Mouse (Mus musculus): ENCODE data around the gene Gm17334. TPM values are rescaled to one million over a fixed set of nuclear protein-coding genes. Genes with fewer than 3 reads are reported as not detected.

The Gm17334 gene
- polyA plus RNA-seq, 1 experiment, result 0.86 TPM

DNA sequence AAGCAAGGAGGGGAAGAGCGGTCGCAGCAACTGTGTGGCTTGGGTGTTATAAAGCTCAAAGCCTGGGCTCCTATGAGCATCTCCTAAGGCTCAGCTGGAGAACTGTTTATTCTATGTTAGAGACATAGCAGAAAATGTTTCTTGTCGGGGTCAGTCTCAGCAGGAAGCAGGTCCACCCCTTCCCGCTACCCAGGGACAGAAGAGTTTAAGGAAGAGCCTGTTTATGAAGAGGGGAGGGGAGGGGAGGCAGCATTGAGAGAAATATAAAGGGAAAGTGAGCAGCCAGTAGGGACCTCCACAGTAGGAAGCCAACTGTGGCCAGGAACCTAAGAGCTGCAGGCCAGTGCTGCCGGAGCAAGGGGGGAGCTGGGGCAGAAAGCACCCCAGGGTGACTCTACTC is 36.4 kb upstream of the Gm17334 start:
- no peak overlapping the region for H3K27ac ChIP-seq (ENCODE audit: control insufficient read depth, insufficient read depth, low read length)

DNA sequence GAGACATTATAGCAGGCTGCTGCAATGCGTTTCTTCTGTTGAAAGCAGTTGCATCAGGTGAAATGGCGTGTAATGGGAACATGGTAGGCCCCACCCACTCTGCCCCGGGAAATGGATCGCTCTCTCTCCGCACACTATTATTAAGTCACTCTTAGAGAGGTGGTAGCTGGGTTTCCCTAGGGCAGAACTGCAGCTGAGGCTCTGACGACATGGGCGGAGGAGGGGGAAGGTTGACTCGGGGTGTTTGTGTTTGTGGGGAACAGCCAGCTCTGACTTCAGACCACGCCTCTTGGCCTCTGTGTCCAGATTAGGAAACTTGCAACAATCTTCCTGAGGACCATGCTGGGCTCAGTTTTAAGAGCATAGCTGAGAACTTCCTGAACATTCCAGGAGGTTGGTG is 32.8 kb upstream of the Gm17334 start:
- peaks cover 16% of the 10 kb centered on the region for H3K4me1 ChIP-seq (replicated peaks; ENCODE audit: control insufficient read depth, insufficient read depth, low read length)
- TF ChIP-seq POLR2A (IDR thresholded peaks at IDR 0.05; ENCODE audit: control insufficient read depth, extremely low read depth, insufficient read depth, low read length, poor library complexity) (no peak), CTCF (IDR thresholded peaks at IDR 0.05; ENCODE audit: borderline replicate concordance, control insufficient read depth, extremely low read depth, insufficient read depth, low read length, poor library complexity) (no peak)
- no peak overlapping the region for H3K4me3 ChIP-seq (ENCODE audit: control insufficient read depth, insufficient read depth, low read length)
- no peak overlapping the region for H3K27ac ChIP-seq (ENCODE audit: control insufficient read depth, insufficient read depth, low read length)
- no peak for DNase-seq
- 75% methylated on average over 9 of the region's 9 CpGs for WGBS
- H3K36me3 ChIP-seq (ENCODE audit: control insufficient read depth, insufficient read depth, low read length), result no peaks in the 10 kb centered on the region
- H3K27me3 ChIP-seq (ENCODE audit: control insufficient read depth, insufficient read depth, low read length), result no peaks in the 10 kb centered on the region

More for the DNA sequence above, 36.4 kb upstream of the Gm17334 start:
- H3K4me1 ChIP-seq (replicated peaks; ENCODE audit: control insufficient read depth, insufficient read depth, low read length), result peaks cover under 1% of the 10 kb centered on the region; the same call in 1 of the 2 replicates
- DNase-seq, result no peak
- H3K27me3 ChIP-seq (ENCODE audit: control insufficient read depth, insufficient read depth, low read length), result no peaks in the 10 kb centered on the region
- WGBS, result 77% methylated on average over 5 of the region's 5 CpGs
- no peaks in the 10 kb centered on the region for H3K36me3 ChIP-seq (ENCODE audit: control insufficient read depth, insufficient read depth, low read length)
- H3K4me3 ChIP-seq (ENCODE audit: control insufficient read depth, insufficient read depth, low read length), result no peak overlapping the region
- TF ChIP-seq CTCF (IDR thresholded peaks at IDR 0.05; ENCODE audit: borderline replicate concordance, control insufficient read depth, extremely low read depth, insufficient read depth, low read length, poor library complexity), result no peak
- TF ChIP-seq POLR2A (IDR thresholded peaks at IDR 0.05; ENCODE audit: control insufficient read depth, extremely low read depth, insufficient read depth, low read length, poor library complexity), result no peak

DNA sequence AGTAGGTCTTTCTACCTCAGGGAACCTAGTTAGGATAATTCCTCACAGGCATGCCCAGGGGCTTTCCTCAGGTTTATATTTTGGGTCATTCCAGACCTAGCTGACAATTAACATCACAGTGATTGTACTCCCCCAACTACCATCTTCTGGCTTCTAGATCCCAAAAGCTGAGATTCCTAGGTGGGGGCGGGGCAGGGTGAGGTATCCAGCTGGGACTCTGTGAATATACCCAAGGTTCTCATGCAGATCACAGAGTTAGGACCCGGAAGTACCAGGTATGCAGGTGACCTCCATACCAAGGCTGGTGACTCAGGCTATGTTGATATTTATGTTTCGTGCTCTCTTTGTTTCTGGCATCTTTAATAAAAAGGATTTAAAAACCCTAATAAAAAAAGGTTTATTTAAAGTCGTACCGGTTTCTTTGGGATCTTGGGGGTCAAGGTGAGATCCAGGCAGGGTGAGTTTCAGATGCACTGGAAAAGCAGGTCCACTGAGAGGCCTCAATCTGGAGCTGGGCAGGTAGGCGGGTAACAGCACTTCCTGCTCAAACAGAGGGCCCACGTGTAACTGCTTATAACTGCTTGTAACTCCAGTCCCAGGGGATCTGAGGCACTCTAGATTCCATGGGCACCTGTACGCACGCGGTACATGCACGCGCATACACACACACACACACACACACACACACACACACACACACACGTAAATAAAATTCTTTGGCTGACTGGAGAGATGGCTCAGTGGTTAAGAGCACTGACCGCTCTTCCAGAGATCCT is 31.8 kb upstream of the Gm17334 start:
- Histone ChIP-seq H3K27me3 (ENCODE audit: control insufficient read depth, insufficient read depth, low read length) (no peaks in the 10 kb centered on the region), H3K4me3 (ENCODE audit: control insufficient read depth, insufficient read depth, low read length) (no peak overlapping the region), H3K36me3 (ENCODE audit: control insufficient read depth, insufficient read depth, low read length) (no peaks in the 10 kb centered on the region), H3K27ac (ENCODE audit: control insufficient read depth, insufficient read depth, low read length) (no peak overlapping the region), H3K4me1 (replicated peaks; ENCODE audit: control insufficient read depth, insufficient read depth, low read length) (peaks cover 21% of the 10 kb centered on the region)
- 89% methylated on average over 14 of the region's 14 CpGs for WGBS
- no peak for DNase-seq
- TF ChIP-seq CTCF (IDR thresholded peaks at IDR 0.05; ENCODE audit: borderline replicate concordance, control insufficient read depth, extremely low read depth, insufficient read depth, low read length, poor library complexity) (no peak), POLR2A (IDR thresholded peaks at IDR 0.05; ENCODE audit: control insufficient read depth, extremely low read depth, insufficient read depth, low read length, poor library complexity) (no peak)

DNA sequence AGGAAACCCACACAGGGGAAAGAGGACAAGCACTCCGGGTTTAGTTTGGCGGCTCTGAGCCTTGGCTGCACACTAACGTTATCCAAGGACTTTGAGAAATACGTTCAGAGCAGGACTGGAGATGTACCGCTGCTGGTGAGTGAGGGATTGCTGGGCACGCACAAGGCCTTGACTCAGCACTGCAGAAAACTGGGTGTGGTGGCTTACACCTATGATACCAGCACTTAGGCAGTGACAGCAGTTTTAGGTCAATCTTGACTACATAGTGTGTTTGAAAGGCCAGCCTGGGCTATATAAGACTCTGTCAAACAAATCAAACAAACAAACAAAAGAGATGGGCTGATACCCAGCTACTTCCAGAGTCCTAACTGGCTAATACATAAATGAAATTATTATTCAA is 30.5 kb upstream of the Gm17334 start:
- Histone ChIP-seq H3K27me3 (ENCODE audit: control insufficient read depth, insufficient read depth, low read length) (no peaks in the 10 kb centered on the region), H3K4me3 (ENCODE audit: control insufficient read depth, insufficient read depth, low read length) (no peak overlapping the region), H3K36me3 (ENCODE audit: control insufficient read depth, insufficient read depth, low read length) (no peaks in the 10 kb centered on the region), H3K27ac (ENCODE audit: control insufficient read depth, insufficient read depth, low read length) (no peak overlapping the region), H3K4me1 (replicated peaks; ENCODE audit: control insufficient read depth, insufficient read depth, low read length) (peaks cover 26% of the 10 kb centered on the region)
- TF ChIP-seq CTCF (IDR thresholded peaks at IDR 0.05; ENCODE audit: borderline replicate concordance, control insufficient read depth, extremely low read depth, insufficient read depth, low read length, poor library complexity), result no peak
- WGBS, result 61% methylated on average over 6 of the region's 6 CpGs
- DNase-seq, result no peak

DNA sequence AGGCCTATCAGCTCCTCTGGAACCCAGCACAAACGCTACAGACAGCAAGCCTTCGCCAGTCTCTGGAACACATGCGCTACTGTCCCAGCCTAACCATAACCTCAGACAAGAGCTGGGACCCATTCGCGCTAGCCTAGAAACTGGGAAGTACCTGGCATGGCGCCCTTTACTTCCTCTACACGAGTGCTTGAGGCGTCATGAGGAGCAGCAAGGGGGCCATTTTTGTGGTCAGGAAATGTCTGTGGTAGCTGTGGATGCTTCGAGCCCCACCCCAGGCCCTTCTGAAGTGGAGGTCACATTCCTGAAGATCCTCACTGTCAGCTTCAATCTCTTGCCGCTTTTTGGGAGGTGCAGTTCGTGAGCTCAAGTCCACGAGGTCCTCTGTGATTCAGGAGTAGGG is 30.1 kb upstream of the Gm17334 start:
- Histone ChIP-seq H3K4me3 (ENCODE audit: control insufficient read depth, insufficient read depth, low read length) (no peak overlapping the region), H3K4me1 (replicated peaks; ENCODE audit: control insufficient read depth, insufficient read depth, low read length) (peaks cover 26% of the 10 kb centered on the region), H3K36me3 (ENCODE audit: control insufficient read depth, insufficient read depth, low read length) (no peaks in the 10 kb centered on the region), H3K27me3 (ENCODE audit: control insufficient read depth, insufficient read depth, low read length) (no peaks in the 10 kb centered on the region), H3K27ac (ENCODE audit: control insufficient read depth, insufficient read depth, low read length) (no peak overlapping the region)
- TF ChIP-seq POLR2A (IDR thresholded peaks at IDR 0.05; ENCODE audit: control insufficient read depth, extremely low read depth, insufficient read depth, low read length, poor library complexity), result no peak
- TF ChIP-seq CTCF (IDR thresholded peaks at IDR 0.05; ENCODE audit: borderline replicate concordance, control insufficient read depth, extremely low read depth, insufficient read depth, low read length, poor library complexity), result no peak
- no peak for DNase-seq
- WGBS, result 35% methylated on average over 12 of the region's 12 CpGs

DNA sequence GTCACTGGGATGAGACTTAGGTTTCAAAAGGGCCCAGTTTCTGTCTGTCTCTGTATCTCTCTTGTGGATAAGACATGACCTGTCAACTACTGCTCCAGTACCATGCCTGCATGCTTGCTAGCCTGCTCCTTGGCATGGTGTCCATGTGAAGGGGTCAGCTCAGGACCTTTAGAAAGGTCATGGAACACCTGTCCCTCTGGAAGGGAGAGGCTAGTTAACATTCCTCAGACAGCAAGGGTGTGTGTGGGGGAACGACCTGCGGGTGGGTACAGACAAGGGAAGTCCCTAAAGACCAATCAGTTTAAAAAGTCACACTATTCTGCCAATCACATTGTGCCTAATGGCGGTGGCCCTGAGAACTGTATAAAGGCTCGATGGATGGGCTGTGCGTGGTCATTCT is 28.0 kb upstream of the Gm17334 start:
- DNase-seq, result no peak
- TF ChIP-seq CTCF (IDR thresholded peaks at IDR 0.05; ENCODE audit: borderline replicate concordance, control insufficient read depth, extremely low read depth, insufficient read depth, low read length, poor library complexity) (no peak), POLR2A (IDR thresholded peaks at IDR 0.05; ENCODE audit: control insufficient read depth, extremely low read depth, insufficient read depth, low read length, poor library complexity) (no peak)
- Histone ChIP-seq H3K27ac (ENCODE audit: control insufficient read depth, insufficient read depth, low read length) (no peak overlapping the region), H3K4me3 (ENCODE audit: control insufficient read depth, insufficient read depth, low read length) (no peak overlapping the region), H3K27me3 (ENCODE audit: control insufficient read depth, insufficient read depth, low read length) (no peaks in the 10 kb centered on the region), H3K36me3 (ENCODE audit: control insufficient read depth, insufficient read depth, low read length) (no peaks in the 10 kb centered on the region), H3K4me1 (replicated peaks; ENCODE audit: control insufficient read depth, insufficient read depth, low read length) (peaks cover 35% of the 10 kb centered on the region)
- 98% methylated on average over 5 of the region's 5 CpGs for WGBS

DNA sequence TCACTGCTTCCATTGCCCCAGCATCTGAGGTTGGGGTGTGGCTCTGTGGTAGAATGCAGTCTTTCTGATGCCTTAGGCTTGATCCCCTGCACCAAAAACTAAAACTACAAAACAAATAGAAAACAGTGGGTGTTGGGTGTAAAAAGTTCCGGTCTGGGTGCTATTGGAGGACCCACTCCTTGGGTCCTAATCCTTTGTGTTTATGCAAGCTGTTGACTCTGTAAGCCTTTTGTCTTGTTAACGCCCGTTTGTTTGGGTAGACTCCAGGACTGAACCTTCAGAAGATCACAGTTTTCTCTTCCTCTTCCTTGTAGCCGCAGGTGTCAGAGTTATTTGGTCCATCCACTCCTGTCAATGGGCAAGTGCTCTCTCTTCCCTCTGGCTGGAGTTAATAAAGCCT is 27.0 kb upstream of the Gm17334 start:
- no peak overlapping the region for H3K4me3 ChIP-seq (ENCODE audit: control insufficient read depth, insufficient read depth, low read length)
- peaks cover 43% of the 10 kb centered on the region for H3K4me1 ChIP-seq (replicated peaks; ENCODE audit: control insufficient read depth, insufficient read depth, low read length)
- WGBS, result 56% methylated on average over 4 of the region's 4 CpGs
- DNase-seq, result no peak
- TF ChIP-seq POLR2A (IDR thresholded peaks at IDR 0.05; ENCODE audit: control insufficient read depth, extremely low read depth, insufficient read depth, low read length, poor library complexity), result no peak
- TF ChIP-seq CTCF (IDR thresholded peaks at IDR 0.05; ENCODE audit: borderline replicate concordance, control insufficient read depth, extremely low read depth, insufficient read depth, low read length, poor library complexity), result no peak
- no peaks in the 10 kb centered on the region for H3K36me3 ChIP-seq (ENCODE audit: control insufficient read depth, insufficient read depth, low read length)
- H3K27me3 ChIP-seq (ENCODE audit: control insufficient read depth, insufficient read depth, low read length), result no peaks in the 10 kb centered on the region
- no peak overlapping the region for H3K27ac ChIP-seq (ENCODE audit: control insufficient read depth, insufficient read depth, low read length)

All from thymus, adult 2 months (tissue).